Mouse (Mus musculus): Measurements from ENCODE around the gene Ankrd13a. TPM values are rescaled to one million over a fixed set of nuclear protein-coding genes. Genes with fewer than 3 reads are reported as not detected.
A peak's percentile ranks its signal among the peaks of the same experiment; 100 is the strongest.

Gene Ankrd13a
- 118 and 142 TPM in 2 replicates for polyA plus RNA-seq (2012; rRNA removed)

DNA sequence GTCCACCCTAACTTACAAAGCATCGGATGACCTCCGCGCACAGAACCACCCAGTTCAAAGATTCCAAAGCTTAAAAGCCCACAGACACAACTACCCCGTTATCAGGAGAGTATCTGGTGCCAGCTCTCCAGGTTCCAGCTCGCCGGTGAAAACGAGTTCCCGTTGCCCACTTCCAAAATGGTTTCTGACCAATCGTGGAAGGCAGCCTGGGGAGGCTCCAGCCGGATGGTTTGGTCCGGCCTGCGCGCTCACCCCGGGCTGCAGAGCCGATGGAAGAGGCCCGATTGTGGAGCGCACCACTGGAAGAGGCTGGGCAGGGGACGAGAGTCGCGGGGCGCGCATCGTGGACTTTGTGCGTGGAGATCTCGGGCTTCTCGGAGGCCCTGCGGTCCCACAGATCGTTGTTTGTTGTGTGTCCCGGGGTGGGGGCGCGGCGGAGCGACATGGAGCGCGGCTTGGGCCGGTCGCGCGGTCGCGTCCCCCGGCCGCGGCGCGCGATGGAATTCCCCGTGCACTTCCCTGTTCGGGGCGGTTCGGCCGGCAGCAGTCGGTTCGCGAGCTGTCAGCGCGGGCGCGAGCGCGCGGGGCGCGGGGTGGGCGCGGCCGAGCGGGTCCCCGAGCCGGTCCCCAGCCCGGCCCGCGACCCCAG, at the start of gene Ankrd13a:
TSS of gene Ankrd13a (plus strand) at position 275 of the 649 bp plus-strand sequence.
- Histone ChIP-seq H3K36me3 (ENCODE audit: control insufficient read depth, insufficient read depth, low read length) (no peaks in the 10 kb centered on the region), H3K4me1 (replicated peaks; ENCODE audit: control insufficient read depth, insufficient read depth, low read length) (peaks cover 41% of the 10 kb centered on the region), H3K27ac (ENCODE audit: control insufficient read depth, insufficient read depth, low read length) (peak within 1 kb of the TSS; percentile 68), H3K4me3 (ENCODE audit: control insufficient read depth, insufficient read depth, low read length) (peak within 1 kb of the TSS; percentile 93), H3K27me3 (ENCODE audit: control insufficient read depth, insufficient read depth, low read length) (no peaks in the 10 kb centered on the region)
- peak; percentile 82 for DNase-seq
- TF ChIP-seq CTCF (IDR thresholded peaks at IDR 0.05; ENCODE audit: borderline replicate concordance, control insufficient read depth, extremely low read depth, insufficient read depth, low read length, poor library complexity): no peak
- no peak; the same call in none of the 2 replicates for TF ChIP-seq POLR2A (IDR thresholded peaks at IDR 0.05; ENCODE audit: control insufficient read depth, extremely low read depth, insufficient read depth, low read length, poor library complexity)
- under 1% methylated on average over 73 of the region's 73 CpGs for WGBS

DNA sequence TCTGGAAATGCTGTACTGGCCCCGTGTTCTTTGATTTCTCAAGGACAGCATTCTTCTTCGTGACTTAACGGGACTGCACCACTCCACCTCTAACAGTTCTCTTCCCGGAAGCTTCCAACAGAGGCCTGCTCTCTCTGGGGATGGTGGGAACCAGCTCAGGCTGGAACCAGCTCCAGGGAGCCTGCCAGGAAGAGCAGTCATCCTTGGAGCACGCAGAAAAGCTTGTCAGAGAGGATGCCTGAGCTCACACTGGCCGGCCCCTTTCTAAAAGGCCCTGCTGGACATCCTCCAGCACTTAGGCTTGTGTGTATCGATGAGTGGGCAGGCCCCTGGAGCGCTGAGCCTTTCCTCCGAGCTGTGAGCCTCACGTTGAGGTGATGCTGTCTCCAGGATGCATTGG, 46.3 kb upstream of the Ankrd13a start:
- 92% methylated on average over 10 of the region's 10 CpGs for WGBS
- Histone ChIP-seq H3K4me3 (ENCODE audit: control insufficient read depth, insufficient read depth, low read length) (no peak overlapping the region), H3K36me3 (ENCODE audit: control insufficient read depth, insufficient read depth, low read length) (peaks cover 49% of the 10 kb centered on the region), H3K27me3 (ENCODE audit: control insufficient read depth, insufficient read depth, low read length) (no peaks in the 10 kb centered on the region), H3K4me1 (replicated peaks; ENCODE audit: control insufficient read depth, insufficient read depth, low read length) (no peaks in the 10 kb centered on the region), H3K27ac (ENCODE audit: control insufficient read depth, insufficient read depth, low read length) (no peak overlapping the region)
- no peak for TF ChIP-seq CTCF (IDR thresholded peaks at IDR 0.05; ENCODE audit: borderline replicate concordance, control insufficient read depth, extremely low read depth, insufficient read depth, low read length, poor library complexity)
- TF ChIP-seq POLR2A (IDR thresholded peaks at IDR 0.05; ENCODE audit: control insufficient read depth, extremely low read depth, insufficient read depth, low read length, poor library complexity): no peak
- no peak for DNase-seq

DNA sequence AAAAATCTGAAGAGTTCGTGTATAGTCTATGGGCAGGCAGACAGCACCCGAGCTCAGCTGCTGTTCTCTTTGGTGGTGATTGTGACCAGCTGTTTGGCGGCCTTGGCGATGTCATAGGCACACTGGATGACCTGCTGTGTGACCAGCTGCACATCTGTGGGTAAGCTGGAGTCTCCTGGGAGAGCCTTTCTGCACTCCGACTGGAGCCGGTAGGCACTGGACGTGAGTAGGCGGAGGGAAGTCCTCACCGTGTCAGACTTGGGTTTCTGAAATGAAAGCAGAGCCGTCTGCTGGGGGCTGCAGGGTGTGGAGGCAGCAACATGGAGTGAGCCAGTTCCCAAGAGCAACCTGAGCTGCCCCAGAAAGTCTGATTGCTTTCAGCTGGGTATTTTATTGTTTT, 44.3 kb upstream of the Ankrd13a start:
- TF ChIP-seq POLR2A (IDR thresholded peaks at IDR 0.05; ENCODE audit: control insufficient read depth, extremely low read depth, insufficient read depth, low read length, poor library complexity) (no peak), CTCF (IDR thresholded peaks at IDR 0.05; ENCODE audit: borderline replicate concordance, control insufficient read depth, extremely low read depth, insufficient read depth, low read length, poor library complexity) (no peak)
- DNase-seq: no peak
- Histone ChIP-seq H3K27ac (ENCODE audit: control insufficient read depth, insufficient read depth, low read length) (no peak overlapping the region), H3K27me3 (ENCODE audit: control insufficient read depth, insufficient read depth, low read length) (no peaks in the 10 kb centered on the region), H3K4me1 (replicated peaks; ENCODE audit: control insufficient read depth, insufficient read depth, low read length) (no peaks in the 10 kb centered on the region), H3K36me3 (ENCODE audit: control insufficient read depth, insufficient read depth, low read length) (peaks cover 69% of the 10 kb centered on the region), H3K4me3 (ENCODE audit: control insufficient read depth, insufficient read depth, low read length) (no peak overlapping the region)
- WGBS: 91% methylated on average over 10 of the region's 10 CpGs

DNA sequence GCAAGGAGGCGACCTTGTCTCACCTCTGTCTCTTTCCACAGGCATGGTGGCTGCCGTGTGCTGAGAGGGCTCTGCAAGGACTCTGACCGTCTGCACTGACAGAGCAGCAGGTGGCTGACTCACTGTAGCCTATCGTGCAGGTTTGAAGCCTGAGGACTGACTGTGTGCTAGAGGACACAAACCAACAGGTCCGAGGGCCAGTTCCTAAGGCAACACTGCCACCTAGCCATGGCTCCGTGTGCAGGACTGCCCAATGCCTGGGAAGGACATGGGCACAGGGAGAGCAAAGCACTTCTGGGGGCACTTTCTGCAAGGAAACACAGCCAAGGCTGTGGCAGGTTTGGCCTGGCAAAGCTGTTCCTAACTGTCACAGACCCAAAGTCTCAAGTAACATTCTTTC, 43.0 kb upstream of the Ankrd13a start:
- 94% methylated on average over 6 of the region's 6 CpGs for WGBS

DNA sequence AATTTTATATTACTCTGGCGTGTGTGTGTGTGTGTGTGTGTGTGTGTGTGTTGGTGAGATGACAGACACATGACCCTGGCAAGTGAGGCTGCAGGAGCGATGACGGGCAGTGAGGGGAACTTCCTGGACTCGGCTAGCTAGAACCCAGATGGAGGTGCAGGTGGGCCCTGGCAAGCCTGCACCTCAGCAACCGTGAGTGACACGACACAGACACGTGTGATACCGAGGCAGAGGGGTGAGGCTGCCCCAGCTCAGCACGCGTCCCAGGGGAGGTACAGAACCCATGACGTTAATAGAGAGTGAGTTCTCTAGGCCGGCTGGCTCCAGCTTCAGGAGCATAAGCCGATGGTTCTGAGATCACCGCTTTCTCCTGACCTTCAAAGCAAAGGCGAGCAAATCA, 42.5 kb upstream of the Ankrd13a start:
- H3K27ac ChIP-seq (ENCODE audit: control insufficient read depth, insufficient read depth, low read length): no peak overlapping the region
- WGBS: 94% methylated on average over 15 of the region's 15 CpGs
- H3K4me3 ChIP-seq (ENCODE audit: control insufficient read depth, insufficient read depth, low read length): no peak overlapping the region
- no peak for DNase-seq
- peaks cover 85% of the 10 kb centered on the region for H3K36me3 ChIP-seq (ENCODE audit: control insufficient read depth, insufficient read depth, low read length)
- TF ChIP-seq POLR2A (IDR thresholded peaks at IDR 0.05; ENCODE audit: control insufficient read depth, extremely low read depth, insufficient read depth, low read length, poor library complexity): no peak
- H3K4me1 ChIP-seq (replicated peaks; ENCODE audit: control insufficient read depth, insufficient read depth, low read length): no peaks in the 10 kb centered on the region
- H3K27me3 ChIP-seq (ENCODE audit: control insufficient read depth, insufficient read depth, low read length): no peaks in the 10 kb centered on the region

More for the DNA sequence above, 43.0 kb upstream of the Ankrd13a start:
- TF ChIP-seq CTCF (IDR thresholded peaks at IDR 0.05; ENCODE audit: borderline replicate concordance, control insufficient read depth, extremely low read depth, insufficient read depth, low read length, poor library complexity) (no peak), POLR2A (IDR thresholded peaks at IDR 0.05; ENCODE audit: control insufficient read depth, extremely low read depth, insufficient read depth, low read length, poor library complexity) (no peak)
- Histone ChIP-seq H3K27me3 (ENCODE audit: control insufficient read depth, insufficient read depth, low read length) (no peaks in the 10 kb centered on the region), H3K4me1 (replicated peaks; ENCODE audit: control insufficient read depth, insufficient read depth, low read length) (no peaks in the 10 kb centered on the region), H3K27ac (ENCODE audit: control insufficient read depth, insufficient read depth, low read length) (no peak overlapping the region), H3K4me3 (ENCODE audit: control insufficient read depth, insufficient read depth, low read length) (no peak overlapping the region), H3K36me3 (ENCODE audit: control insufficient read depth, insufficient read depth, low read length) (peaks cover 80% of the 10 kb centered on the region)
- no peak for DNase-seq

DNA sequence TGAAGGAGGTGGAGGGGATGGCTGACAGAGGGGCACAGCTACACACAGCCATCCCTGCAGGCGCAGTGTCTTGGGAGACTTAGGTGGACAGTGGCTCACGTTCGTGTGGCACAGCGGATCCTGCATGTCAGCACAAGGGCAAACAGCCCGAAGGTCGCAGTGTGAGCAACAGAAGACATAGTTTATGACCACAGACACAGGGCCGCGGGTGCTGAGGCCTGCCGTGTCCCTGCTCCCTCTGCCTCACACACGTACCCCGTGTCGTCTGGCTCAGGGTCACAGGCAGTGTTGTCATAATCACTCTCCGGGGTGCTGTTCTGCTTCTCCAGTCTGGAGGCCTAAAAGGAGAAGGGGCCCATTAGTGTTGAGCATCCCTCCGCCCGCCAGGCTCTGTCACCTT, 40.9 kb upstream of the Ankrd13a start:
- H3K27ac ChIP-seq (ENCODE audit: control insufficient read depth, insufficient read depth, low read length): no peak overlapping the region
- H3K4me1 ChIP-seq (replicated peaks; ENCODE audit: control insufficient read depth, insufficient read depth, low read length): no peaks in the 10 kb centered on the region
- 98% methylated on average over 15 of the region's 15 CpGs for WGBS
- peaks cover 92% of the 10 kb centered on the region for H3K36me3 ChIP-seq (ENCODE audit: control insufficient read depth, insufficient read depth, low read length)
- no peak for DNase-seq
- no peak for TF ChIP-seq POLR2A (IDR thresholded peaks at IDR 0.05; ENCODE audit: control insufficient read depth, extremely low read depth, insufficient read depth, low read length, poor library complexity)
- TF ChIP-seq CTCF (IDR thresholded peaks at IDR 0.05; ENCODE audit: borderline replicate concordance, control insufficient read depth, extremely low read depth, insufficient read depth, low read length, poor library complexity): no peak
- no peak overlapping the region for H3K4me3 ChIP-seq (ENCODE audit: control insufficient read depth, insufficient read depth, low read length)
- H3K27me3 ChIP-seq (ENCODE audit: control insufficient read depth, insufficient read depth, low read length): no peaks in the 10 kb centered on the region

All from thymus, adult 2 months (tissue).